Mouse (Mus musculus) lung, postnatal 14 days (tissue): ENCODE data around the gene Ruvbl2.
A peak's percentile ranks its signal among the peaks of the same experiment; 100 is the strongest.
"Not testable (repeated sequence)": the region's sequence is repeated elsewhere in the genome, so short reads cannot be mapped to it uniquely, and the experiment has no call there.

Experiments
- DNase-seq: peaks from one replicate; pipeline ENCODE4 v3.0.0; 2021

Gene Ruvbl2

DNA sequence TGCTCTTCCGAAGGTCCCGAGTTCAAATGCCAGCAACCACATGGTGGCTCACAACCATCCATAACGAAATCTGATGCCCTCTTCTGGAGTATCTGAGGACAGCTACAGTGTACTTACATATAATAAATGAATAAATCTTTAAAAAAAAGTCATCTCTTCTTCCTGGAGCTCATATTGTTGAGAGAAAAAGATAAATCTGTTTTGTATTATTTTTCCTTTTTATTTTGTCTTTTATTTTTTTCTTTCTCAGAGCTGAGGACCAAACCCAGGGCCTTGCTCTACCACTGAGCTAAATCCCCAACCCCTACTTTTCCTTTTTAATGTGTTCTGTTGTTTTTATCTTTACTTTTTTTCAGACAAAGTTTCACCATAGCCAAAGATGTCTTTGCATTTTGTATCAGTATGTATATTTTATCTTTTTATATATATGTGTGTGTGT is 41.5 kb downstream of the Ruvbl2 start:
- DNase-seq: not testable (repeated sequence)

DNA sequence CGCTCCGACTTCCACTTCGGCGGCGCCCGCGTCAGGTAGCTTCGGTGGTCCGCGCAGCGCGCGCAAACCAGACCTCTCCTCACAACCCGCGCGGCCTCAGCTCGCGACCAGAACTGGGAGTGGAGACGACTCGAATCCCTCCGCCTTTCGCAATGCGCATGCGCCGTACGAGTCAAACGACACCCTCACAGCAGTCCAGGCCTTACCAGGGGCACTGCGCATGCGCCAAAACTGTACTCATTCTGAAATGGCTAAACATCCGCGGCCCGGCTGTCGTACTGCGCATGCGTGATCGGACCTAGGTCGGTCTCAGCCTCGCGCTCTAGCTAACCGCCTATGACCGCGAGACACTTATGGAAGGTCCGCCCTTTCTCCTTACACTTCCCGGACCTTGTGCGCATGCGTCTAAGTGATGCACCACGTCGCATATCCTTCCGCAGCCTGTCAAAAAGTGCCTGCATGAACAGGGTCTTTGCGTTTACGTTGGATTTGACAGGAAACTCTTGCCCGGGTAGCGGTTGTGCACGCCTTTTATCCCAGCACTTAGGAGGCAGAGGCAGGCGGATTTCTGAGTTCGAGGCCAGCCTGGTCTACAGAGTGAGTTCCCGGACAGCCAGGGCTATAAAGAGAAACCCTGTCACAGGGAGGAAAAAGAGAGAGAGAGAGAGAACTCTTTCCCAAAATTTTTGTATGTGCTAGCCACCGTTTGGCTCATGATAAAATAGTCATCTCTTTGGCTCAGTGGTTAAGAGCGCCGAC is 42.1 kb downstream of the Ruvbl2 start, which contains the start of gene Snrnp70:
TSS of gene Snrnp70 (minus strand) at position 165 of the 759 bp plus-strand sequence.
- peak; percentile 100 for DNase-seq

DNA sequence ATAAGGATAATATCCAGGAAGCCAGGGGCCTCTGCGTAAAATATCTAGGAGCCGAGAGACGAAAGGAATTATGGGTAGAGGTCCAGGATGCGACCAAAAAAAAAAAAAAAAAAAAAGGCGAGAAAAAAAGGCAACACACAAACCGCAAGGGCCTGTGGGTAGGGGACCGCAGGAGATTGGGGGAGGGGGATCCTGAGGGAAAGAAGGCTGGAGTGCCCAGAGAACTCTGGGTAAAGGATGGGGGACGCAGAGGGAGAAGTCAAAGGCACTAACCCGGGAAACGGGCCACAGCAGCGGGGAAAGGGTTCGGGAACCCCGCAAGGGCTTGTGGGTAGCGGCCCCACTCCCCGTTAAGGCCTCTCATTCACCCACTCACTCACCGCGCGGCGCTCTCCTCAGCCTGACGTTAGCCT is 42.8 kb downstream of the Ruvbl2 start:
- DNase-seq: no peak

DNA sequence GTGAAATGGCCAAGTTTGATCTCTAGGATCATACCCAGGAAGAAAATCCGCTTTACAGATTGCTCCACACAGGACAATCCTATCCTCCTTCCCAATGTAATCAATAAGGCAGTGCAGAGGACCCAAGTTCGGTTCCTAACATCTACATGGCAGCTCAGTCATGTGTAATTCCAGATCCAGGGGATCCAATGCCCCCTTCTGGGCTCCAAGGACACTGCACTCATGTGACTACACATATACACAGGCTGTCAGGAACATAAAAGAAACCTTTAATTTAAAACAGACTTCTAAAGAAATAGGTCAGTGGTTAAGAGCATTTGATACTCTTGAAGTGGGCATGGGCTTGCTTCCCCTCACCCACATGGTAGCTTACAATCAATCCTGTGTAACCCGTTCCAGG is 51.8 kb downstream of the Ruvbl2 start:
- DNase-seq: no peak

DNA sequence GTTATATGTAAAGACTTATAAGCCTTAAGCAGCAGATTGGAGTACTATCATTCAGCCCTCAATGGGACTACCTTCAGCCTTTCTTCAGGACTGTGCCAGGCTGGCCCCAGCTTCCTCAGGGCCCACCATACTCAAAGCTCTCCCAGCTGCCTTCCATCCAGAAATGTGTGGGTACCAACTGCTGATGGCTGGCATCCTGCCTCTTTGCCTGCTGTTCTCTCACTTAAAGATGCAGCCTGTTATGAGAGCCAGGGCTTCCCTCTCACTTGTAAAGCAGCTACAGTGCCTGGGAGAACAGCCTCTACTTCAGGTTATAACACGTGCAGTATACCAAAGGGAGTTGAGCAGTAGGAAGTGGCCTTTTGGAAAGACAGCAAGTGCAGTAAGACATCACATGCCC is 61.8 kb downstream of the Ruvbl2 start:
- no peak for DNase-seq

- no peak for DNase-seq
Measured at GRCm38 (mm10) chr7:45374620-45375019, 63.3 kb downstream of the Ruvbl2 start.

GRCm38 (mm10) chr7:45372371-45372770 is 65.5 kb downstream of the Ruvbl2 start:
- no peak for DNase-seq
